Mouse (Mus musculus) retina, adult 2 months (tissue): ENCODE measurements at regions not wholly inside any gene's neighbourhood (a gene's known extent, or its start where the extent isn't known, plus 50 kb on each side); places are given as distances from the start of the nearest gene placed in this dataset.

Experiments
- DNase-seq: peaks from one replicate; pipeline ENCODE4 v3.0.0-alpha.2; 2012; ENCODE audit warnings: low read depth, low spot score

GRCm38 (mm10) chr5:126335091-126335490 is 803.5 kb downstream of the Tmem132b start:
- no peak for DNase-seq

DNA sequence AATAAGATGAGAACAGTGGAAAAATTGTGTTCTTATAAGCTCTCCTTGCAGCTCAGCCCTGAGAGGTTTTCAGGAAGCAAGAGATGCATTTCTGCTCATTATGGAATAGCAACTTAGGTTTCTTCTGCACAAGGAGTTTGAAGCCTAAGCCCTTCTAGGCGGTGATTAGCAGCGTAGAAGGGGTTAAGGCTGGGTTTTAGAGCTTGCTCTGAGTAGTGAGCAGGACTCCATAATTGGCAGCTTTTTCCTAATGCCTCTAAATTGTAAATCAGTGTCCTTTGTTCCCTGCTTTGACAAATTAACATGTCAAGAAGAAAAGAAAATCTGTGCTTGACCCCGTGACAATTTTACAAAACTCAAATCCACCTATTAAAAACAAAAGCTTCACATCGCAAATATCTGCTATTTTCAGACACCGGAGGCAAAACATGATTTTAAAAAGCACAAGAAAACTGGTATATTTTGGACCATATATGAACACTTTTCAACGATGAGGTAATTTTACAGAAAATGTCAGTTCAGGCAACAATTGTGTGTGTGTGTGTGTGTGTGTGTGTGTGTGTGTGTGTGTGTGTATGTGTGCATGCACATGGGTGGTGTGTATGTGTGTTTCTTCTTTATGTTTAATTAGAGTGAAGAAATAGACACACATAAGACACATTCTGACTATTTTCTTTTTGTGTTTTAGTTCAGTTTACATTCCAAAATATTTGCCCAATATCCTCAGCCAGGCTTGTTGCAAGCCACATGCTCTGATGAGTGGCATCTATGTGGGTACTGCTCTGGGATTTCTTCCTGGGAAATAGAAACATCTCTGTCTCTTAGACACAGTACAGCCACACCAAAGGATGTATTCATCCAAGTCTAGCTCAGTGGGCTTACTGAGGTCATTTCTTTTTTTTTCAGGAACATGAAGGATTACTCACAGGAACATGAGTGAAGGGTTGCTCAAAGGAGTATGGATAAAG is 804.3 kb downstream of the Tmem132b start:
- DNase-seq, result no peak

DNA sequence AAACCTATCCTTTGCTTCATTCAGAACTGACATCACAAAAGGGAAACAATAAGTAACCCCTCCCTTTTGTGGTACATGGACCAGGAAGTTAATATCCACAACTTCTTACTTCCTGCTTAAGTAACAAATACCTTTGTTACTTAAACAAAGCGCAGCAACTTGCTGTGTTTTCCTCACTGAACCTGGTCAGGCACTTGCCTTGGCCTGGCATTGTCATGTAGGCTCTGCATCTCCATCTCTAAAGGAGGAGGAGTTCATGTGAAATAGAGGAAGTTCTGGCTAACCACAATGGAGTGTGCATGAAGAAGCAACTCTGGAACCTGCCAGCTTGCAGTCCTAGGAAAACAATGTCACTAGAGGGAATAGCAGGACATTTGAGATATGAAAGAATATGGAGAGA is 806.3 kb downstream of the Tmem132b start:
- DNase-seq, result no peak

- DNase-seq, result no peak
Measured at GRCm38 (mm10) chr5:126343570-126343969, 812.0 kb downstream of the Tmem132b start.

DNA sequence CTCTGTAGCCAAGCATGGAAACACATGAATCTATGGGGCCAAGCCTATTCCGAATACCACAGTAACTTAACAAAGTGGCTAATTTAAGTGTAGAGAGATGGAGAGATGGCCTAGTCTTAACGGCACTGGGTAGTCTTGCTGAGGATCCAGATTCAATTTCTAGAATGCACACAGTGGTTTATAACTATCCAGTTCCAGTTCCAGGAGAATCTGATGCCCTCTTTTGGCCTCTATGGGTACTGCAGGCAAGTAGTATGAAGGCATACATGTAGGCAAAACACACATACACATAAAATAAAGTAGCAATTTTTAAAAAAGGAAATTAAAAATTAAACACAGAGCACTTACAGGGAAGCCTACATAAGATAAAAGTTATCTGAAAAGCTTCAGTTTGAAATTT is 819.4 kb downstream of the Tmem132b start:
- no peak for DNase-seq

GRCm38 (mm10) chr5:126369436-126369835 is 837.9 kb downstream of the Tmem132b start:
- no peak for DNase-seq

DNA sequence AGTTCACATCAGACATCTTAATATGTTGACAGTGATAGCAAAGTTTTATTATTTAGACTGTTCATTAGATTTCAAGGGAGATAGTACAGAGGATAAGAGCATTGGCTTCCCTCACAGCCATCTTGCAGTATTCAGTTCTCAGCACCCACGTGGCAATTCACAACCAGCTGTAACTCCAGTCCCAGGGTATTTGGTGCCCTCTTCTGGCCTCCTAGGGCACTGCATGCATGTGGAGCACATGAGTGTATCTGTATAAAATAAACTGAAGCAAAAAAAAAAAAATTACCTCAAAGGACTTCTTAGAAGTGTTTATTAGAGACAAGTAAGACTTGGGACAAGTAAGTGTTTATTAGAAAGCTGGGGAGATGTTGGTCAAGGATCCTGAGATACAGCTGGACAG is 849.3 kb upstream of the Tmem132c start:
- no peak for DNase-seq

DNA sequence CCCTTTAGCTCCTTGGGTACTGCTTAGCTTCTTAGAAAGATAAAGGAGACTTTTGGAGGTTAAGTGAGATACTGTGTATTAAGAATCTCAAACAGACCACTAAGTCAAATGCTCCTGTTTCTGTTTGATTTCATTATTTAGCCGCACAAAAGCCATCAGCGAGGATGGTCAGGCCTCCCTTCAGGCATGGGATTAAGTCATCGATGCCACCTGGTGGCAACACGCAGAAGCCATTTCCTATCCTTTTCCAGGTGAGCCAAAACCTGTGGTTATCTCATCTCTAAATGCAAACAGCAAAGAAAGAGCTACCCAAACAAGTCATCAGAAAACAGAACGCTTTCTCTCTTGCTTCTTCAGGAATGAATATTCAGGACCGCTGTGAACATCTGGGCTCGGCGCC is 846.3 kb upstream of the Tmem132c start:
- peak; percentile 2 for DNase-seq

DNA sequence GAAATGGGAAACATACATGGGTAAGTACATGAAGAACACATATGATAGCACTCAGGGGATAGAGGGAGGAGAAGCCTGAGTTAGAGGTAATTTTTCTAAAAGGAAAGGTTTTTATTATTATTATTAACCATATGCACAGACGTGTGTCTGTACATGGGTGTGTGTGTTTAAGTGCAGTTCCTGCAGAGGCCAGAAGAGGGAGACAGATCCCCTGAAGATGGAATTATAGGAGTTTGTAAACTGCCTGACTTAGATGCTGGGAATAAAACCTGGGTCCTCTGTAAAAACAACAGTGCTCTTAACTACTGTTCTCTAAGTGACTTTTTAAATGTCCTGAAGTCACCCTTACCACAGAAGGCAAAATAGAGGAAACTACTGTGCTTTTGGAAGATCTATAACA is 809.9 kb upstream of the Tmem132c start:
- DNase-seq, result no peak

DNA sequence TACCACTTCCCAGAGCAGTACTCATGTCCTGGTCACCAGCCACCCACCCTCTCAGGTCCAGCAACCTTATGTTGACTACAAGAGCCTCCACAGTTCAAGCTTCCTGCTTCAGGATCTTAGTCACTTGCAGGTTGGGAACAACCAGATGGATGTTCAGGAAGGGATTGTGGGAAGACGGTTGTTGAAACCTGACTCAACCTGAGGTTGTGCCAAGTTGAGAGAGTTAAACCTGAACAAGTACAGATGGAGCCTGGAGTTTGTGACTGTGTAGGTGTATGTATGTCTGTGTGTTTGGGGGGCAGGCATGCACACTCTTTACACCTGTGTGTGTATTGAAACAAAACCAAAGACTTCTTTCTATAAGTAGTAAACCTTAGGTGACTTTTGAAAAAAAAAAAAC is 802.9 kb upstream of the Tmem132c start:
- no peak for DNase-seq

DNA sequence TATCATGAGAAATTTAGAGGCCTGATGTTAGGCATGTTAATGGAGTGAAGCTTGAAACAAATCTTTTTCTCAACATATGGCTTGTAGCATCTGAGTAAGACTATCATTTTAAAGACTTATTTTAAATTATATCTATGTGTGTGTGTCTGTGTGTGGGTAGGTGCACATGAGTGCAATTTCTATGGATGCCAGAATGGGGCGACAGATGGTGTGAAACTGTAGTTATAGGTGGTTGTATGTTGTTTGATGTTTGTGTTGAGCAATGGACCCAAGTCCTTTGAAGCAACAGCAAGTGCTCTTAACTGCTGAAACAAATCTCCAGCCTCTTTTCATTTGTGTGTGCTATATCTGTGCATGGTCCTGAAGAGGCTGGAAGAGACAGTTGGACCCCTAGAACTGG is 801.1 kb upstream of the Tmem132c start:
- no peak for DNase-seq

GRCm38 (mm10) chr5:126475761-126476160 is 765.8 kb upstream of the Tmem132c start:
- no peak for DNase-seq

- DNase-seq, result no peak
Measured at GRCm38 (mm10) chr5:126522076-126522475, 719.5 kb upstream of the Tmem132c start.

GRCm38 (mm10) chr5:126525863-126526262 is 715.7 kb upstream of the Tmem132c start:
- no peak for DNase-seq

DNA sequence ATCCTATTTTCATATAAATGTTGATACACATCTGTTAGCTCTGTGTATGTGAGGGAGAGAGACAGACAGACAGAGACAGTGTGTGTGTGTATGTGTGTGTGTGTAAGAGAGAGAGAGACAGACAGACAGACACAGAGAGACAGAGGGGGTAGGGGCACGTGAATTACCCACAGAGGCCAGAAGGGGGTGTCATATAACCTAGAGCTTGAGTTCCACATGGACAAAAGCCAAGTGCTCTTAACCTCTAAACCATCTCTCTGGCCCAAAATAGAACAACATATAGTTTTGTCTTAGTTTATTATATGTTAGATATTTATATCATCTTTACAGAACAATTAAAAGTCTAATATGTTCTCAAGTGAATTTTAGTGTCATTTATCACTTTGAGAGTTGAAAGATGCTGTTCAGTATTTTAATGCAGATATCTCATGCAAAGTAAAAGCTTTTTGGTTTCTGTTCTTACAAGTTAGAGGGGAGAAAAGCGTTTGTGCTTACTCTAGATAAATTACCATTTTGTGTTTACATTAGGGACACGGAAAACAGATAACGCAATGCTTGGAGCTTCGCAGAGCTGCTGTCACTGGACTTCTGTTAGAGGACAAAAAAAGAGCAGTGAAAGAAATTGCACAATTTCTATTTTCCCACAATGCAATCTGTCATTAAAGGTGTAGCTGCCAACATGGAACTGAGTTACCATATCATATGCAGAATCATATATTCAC is 710.6 kb upstream of the Tmem132c start:
- DNase-seq, result no peak

DNA sequence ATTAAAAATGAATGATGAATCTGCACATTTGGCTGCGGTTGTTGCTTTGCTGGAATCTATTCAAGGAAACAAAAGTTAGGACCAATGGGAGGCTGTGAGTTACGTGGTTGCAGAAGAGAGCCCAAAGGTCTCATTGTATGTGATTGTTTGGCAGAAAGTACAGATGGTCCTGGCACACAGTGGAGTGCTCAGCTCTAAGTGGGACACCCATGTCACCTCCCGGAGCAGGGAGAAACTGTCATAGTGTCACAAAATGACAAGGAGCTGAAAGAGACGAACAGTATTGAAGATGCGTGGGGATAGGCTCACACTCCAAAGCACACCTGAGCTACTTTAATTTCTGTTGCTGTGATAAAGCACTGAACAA is 710.1 kb upstream of the Tmem132c start:
- DNase-seq, result no peak

DNA sequence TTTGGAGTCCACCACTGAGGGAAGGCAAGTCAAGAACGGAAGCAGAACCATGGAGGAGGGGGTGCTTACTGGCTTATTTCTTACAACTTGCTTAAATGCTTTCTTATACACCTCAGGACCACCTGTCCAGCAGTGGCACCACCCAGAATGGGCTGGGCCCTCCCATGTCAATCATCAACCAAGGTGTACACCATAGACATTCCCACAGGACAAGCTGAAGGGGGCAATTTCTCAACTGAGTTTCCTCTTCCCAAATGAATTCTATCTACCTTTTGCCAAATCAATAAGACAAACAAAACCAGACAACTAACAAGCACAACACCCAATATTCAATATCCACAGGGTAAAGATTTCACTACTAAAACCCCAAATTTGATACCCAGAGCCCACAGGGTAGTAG is 709.6 kb upstream of the Tmem132c start:
- DNase-seq, result no peak

DNA sequence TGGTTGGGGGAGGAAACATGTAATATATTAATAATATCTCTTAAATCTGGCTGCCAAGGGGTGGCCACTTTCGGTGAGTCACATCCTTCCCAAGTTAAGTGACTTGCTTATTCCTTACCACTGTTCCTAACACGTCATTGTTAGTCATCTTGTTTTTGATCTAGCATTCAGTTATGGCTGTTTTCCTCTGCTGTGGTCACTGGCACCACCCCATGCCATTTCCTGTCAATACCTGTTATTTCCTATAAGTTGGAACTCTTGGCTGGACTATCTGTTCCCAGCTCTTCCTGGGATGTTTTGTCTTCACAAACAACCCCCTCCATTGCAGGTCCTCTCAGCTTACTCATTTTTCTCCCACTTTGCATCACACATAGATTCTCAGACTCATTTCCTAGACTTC is 703.5 kb upstream of the Tmem132c start:
- DNase-seq, result no peak

GRCm38 (mm10) chr5:126544261-126544976 is 697.2 kb upstream of the Tmem132c start:
- no peak for DNase-seq

GRCm38 (mm10) chr5:126547841-126548240 is 693.8 kb upstream of the Tmem132c start:
- DNase-seq, result no peak

GRCm38 (mm10) chr5:126551676-126552075 is 689.9 kb upstream of the Tmem132c start:
- DNase-seq, result no peak

DNA sequence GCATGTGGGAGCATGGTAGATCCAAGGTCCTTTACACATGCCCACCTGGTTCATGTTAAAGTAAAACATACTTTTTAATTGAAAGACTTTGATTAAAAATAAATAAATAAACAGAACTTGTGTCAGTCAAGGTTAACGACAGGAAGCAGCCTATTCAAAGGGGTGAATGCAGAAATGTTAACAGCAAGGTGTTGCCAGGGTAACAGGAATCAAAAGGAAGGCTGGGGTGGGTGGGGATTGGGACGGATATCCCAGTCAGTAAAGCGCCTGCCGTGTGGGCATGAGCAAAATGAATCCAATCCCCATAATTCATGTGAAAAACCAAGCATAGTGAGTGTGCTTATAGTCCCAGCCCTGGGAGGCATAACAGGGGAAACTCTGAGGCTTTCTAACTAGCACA is 682.6 kb upstream of the Tmem132c start:
- DNase-seq, result no peak
